Mouse (Mus musculus): ENCODE results near the gene Slc35c2. TPM values are rescaled to one million over a fixed set of nuclear protein-coding genes. Genes with fewer than 3 reads are reported as not detected.

Gene Slc35c2
- polyA plus RNA-seq, 1 experiment, result 53.6 TPM

GRCm38 (mm10) chr2:165283644-165284043, 4.0 kb downstream of the Slc35c2 start:
- no peak for TF ChIP-seq POLR2A (IDR thresholded peaks at IDR 0.05; ENCODE audit: extremely low read depth, insufficient read depth, low read length)
- no peak for TF ChIP-seq CTCF (IDR thresholded peaks at IDR 0.05; ENCODE audit: extremely low read depth, insufficient read depth, low read length)
- H3K4me3 ChIP-seq (ENCODE audit: insufficient read depth, low read length), result no peak overlapping the region
- H3K27ac ChIP-seq (ENCODE audit: insufficient read depth, low read length), result no peak overlapping the region
- peaks cover 2% of the 10 kb centered on the region; the same call in 1 of the 2 replicates for H3K4me1 ChIP-seq (ENCODE audit: control insufficient read depth, insufficient read depth, low read length)

GRCm38 (mm10) chr2:165281779-165282311, 5.8 kb downstream of the Slc35c2 start:
- Histone ChIP-seq H3K27ac (ENCODE audit: insufficient read depth, low read length) (no peak overlapping the region), H3K4me1 (ENCODE audit: control insufficient read depth, insufficient read depth, low read length) (peaks cover 2% of the 10 kb centered on the region; the same call in 1 of the 2 replicates), H3K4me3 (ENCODE audit: insufficient read depth, low read length) (no peak overlapping the region)
- no peak for TF ChIP-seq POLR2A (IDR thresholded peaks at IDR 0.05; ENCODE audit: extremely low read depth, insufficient read depth, low read length)
- no peak for TF ChIP-seq CTCF (IDR thresholded peaks at IDR 0.05; ENCODE audit: extremely low read depth, insufficient read depth, low read length)

- Histone ChIP-seq H3K4me1 (ENCODE audit: control insufficient read depth, insufficient read depth, low read length) (no peaks in the 10 kb centered on the region), H3K27ac (ENCODE audit: insufficient read depth, low read length) (no peak overlapping the region)
- no peak for TF ChIP-seq CTCF (IDR thresholded peaks at IDR 0.05; ENCODE audit: extremely low read depth, insufficient read depth, low read length)
- no peak for TF ChIP-seq POLR2A (IDR thresholded peaks at IDR 0.05; ENCODE audit: extremely low read depth, insufficient read depth, low read length)
These were observed 8.3 kb downstream of the Slc35c2 start for GRCm38 (mm10) chr2:165279351-165279750.

GRCm38 (mm10) chr2:165277188-165277740, 10.4 kb downstream of the Slc35c2 start:
- TF ChIP-seq CTCF (IDR thresholded peaks at IDR 0.05; ENCODE audit: extremely low read depth, insufficient read depth, low read length) (no peak), POLR2A (IDR thresholded peaks at IDR 0.05; ENCODE audit: extremely low read depth, insufficient read depth, low read length) (no peak)
- Histone ChIP-seq H3K4me3 (ENCODE audit: insufficient read depth, low read length) (no peak overlapping the region), H3K27ac (ENCODE audit: insufficient read depth, low read length) (no peak overlapping the region), H3K4me1 (ENCODE audit: control insufficient read depth, insufficient read depth, low read length) (no peaks in the 10 kb centered on the region)

More at GRCm38 (mm10) chr2:165279351-165279750, 8.3 kb downstream of the Slc35c2 start:
- no peak overlapping the region for H3K4me3 ChIP-seq (ENCODE audit: insufficient read depth, low read length)

- Histone ChIP-seq H3K27ac (ENCODE audit: insufficient read depth, low read length) (no peak overlapping the region), H3K4me1 (ENCODE audit: control insufficient read depth, insufficient read depth, low read length) (no peaks in the 10 kb centered on the region), H3K4me3 (ENCODE audit: insufficient read depth, low read length) (no peak overlapping the region)
- peak; percentile 92 for TF ChIP-seq CTCF (IDR thresholded peaks at IDR 0.05; ENCODE audit: extremely low read depth, insufficient read depth, low read length)
- TF ChIP-seq POLR2A (IDR thresholded peaks at IDR 0.05; ENCODE audit: extremely low read depth, insufficient read depth, low read length), result no peak
These were observed 11.8 kb downstream of the Slc35c2 start for GRCm38 (mm10) chr2:165275824-165276223.

GRCm38 (mm10) chr2:165275124-165275640, 12.5 kb downstream of the Slc35c2 start:
- Histone ChIP-seq H3K4me1 (ENCODE audit: control insufficient read depth, insufficient read depth, low read length) (no peaks in the 10 kb centered on the region), H3K27ac (ENCODE audit: insufficient read depth, low read length) (no peak overlapping the region), H3K4me3 (ENCODE audit: insufficient read depth, low read length) (no peak overlapping the region)
- TF ChIP-seq CTCF (IDR thresholded peaks at IDR 0.05; ENCODE audit: extremely low read depth, insufficient read depth, low read length), result no peak
- TF ChIP-seq POLR2A (IDR thresholded peaks at IDR 0.05; ENCODE audit: extremely low read depth, insufficient read depth, low read length), result no peak

- H3K27ac ChIP-seq (ENCODE audit: insufficient read depth, low read length), result no peak overlapping the region
- TF ChIP-seq CTCF (IDR thresholded peaks at IDR 0.05; ENCODE audit: extremely low read depth, insufficient read depth, low read length) (no peak), POLR2A (IDR thresholded peaks at IDR 0.05; ENCODE audit: extremely low read depth, insufficient read depth, low read length) (no peak)
- no peak overlapping the region for H3K4me3 ChIP-seq (ENCODE audit: insufficient read depth, low read length)
- H3K4me1 ChIP-seq (ENCODE audit: control insufficient read depth, insufficient read depth, low read length), result no peaks in the 10 kb centered on the region
These were observed 14.1 kb downstream of the Slc35c2 start for GRCm38 (mm10) chr2:165273589-165273988.

- 0 out of 2 replicates have a peak, but pooled peaks cover 2% of the 10 kb centered on the region for H3K4me1 ChIP-seq (ENCODE audit: control insufficient read depth, insufficient read depth, low read length)
- H3K27ac ChIP-seq (ENCODE audit: insufficient read depth, low read length), result no peak overlapping the region
- TF ChIP-seq CTCF (IDR thresholded peaks at IDR 0.05; ENCODE audit: extremely low read depth, insufficient read depth, low read length) (no peak), POLR2A (IDR thresholded peaks at IDR 0.05; ENCODE audit: extremely low read depth, insufficient read depth, low read length) (no peak)
- no peak overlapping the region for H3K4me3 ChIP-seq (ENCODE audit: insufficient read depth, low read length)
These were observed 16.3 kb downstream of the Slc35c2 start for GRCm38 (mm10) chr2:165271326-165271725.

GRCm38 (mm10) chr2:165270858-165271257, 16.8 kb downstream of the Slc35c2 start:
- TF ChIP-seq POLR2A (IDR thresholded peaks at IDR 0.05; ENCODE audit: extremely low read depth, insufficient read depth, low read length), result no peak
- no peak for TF ChIP-seq CTCF (IDR thresholded peaks at IDR 0.05; ENCODE audit: extremely low read depth, insufficient read depth, low read length)
- H3K4me3 ChIP-seq (ENCODE audit: insufficient read depth, low read length), result no peak overlapping the region
- 0 out of 2 replicates have a peak, but pooled peaks cover 3% of the 10 kb centered on the region for H3K4me1 ChIP-seq (ENCODE audit: control insufficient read depth, insufficient read depth, low read length)
- no peak overlapping the region for H3K27ac ChIP-seq (ENCODE audit: insufficient read depth, low read length)

- H3K27ac ChIP-seq (ENCODE audit: insufficient read depth, low read length), result no peak overlapping the region
These were observed 20.9 kb downstream of the Slc35c2 start for GRCm38 (mm10) chr2:165266739-165267138.

More at GRCm38 (mm10) chr2:165266739-165267138, 20.9 kb downstream of the Slc35c2 start:
- Histone ChIP-seq H3K4me3 (ENCODE audit: insufficient read depth, low read length) (no peak overlapping the region), H3K4me1 (ENCODE audit: control insufficient read depth, insufficient read depth, low read length) (peaks cover 6% of the 10 kb centered on the region; the same call in 1 of the 2 replicates)
- TF ChIP-seq POLR2A (IDR thresholded peaks at IDR 0.05; ENCODE audit: extremely low read depth, insufficient read depth, low read length) (no peak), CTCF (IDR thresholded peaks at IDR 0.05; ENCODE audit: extremely low read depth, insufficient read depth, low read length) (no peak)

All from cortical plate, adult 2 months (tissue).